Mouse (Mus musculus) kidney, adult 2 months (tissue): ENCODE results near the gene Cenpj.

Experiments
- CTCF ChIP-seq: fragments of 200-500 bp; conservative IDR thresholded peaks from 2 replicates; pipeline ENCODE4 v1.5.1; 2011; ENCODE audit warnings: low read depth, mild to moderate bottlenecking, control low read depth, low read length, moderate library complexity, mixed read lengths; ENCODE audit not compliant: insufficient read depth, insufficient read length
- POLR2A ChIP-seq: fragments of 200-500 bp; IDR thresholded peaks from one replicate; pipeline ENCODE4 v1.6.1; 2011; ENCODE audit warnings: low read depth, low read length, control low read depth

- TF ChIP-seq POLR2A (no peak), CTCF (no peak)
Measured at GRCm38 (mm10) chr14:56604438-56604837, 29.2 kb upstream of the Cenpj start.
